Mouse (Mus musculus): ENCODE results near the gene Tppp.
"Not testable (repeated sequence)": the region's sequence is repeated elsewhere in the genome, so short reads cannot be mapped to it uniquely, and the experiment has no call there.

Gene Tppp

DNA sequence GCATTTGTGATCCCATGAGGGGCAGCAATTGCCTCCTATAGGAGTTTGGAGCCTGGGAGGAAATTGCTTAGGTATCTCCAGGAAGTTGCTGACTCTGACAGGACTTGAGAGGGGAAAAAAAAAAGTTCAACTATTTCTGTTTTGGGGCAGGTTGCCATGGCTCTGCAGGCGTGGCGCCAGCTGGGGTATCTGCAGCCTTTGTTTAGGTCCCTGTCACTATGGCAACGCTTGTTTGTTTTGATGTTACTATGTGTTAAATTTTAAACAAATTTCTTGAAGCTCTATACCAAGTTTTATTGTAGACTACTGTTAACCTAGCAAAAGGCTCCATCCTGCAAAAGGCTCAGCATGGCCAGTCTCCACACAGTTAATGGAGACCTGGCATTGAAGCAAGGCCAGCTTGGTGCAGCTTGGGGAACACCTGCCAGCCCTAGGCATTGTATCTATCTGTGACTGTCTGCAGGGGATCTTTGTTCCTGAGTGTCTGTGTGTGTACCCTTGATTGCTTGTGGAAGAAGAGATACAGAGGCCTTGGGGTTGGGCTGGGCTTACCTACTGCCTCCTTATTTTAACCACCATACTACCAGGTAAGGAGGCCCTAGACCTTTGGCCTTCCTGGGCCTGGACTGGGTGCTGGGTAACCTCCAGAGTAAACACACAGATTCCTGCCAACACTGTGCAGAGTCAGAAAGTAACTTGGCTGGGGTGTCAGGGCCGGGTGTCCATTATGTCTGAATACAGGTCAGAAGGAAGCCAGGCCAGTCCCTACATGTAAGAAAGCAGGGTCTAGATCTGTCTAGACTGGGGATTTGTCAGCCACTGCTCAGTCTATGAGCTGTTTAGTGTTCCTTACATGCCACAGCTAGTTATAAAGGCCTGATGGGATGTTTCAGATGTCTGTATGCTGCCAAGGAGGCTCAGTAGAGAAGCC is 16.2 kb downstream of the Tppp start:
- DNase-seq (ENCODE audit: low read depth), result peak; percentile 63

DNA sequence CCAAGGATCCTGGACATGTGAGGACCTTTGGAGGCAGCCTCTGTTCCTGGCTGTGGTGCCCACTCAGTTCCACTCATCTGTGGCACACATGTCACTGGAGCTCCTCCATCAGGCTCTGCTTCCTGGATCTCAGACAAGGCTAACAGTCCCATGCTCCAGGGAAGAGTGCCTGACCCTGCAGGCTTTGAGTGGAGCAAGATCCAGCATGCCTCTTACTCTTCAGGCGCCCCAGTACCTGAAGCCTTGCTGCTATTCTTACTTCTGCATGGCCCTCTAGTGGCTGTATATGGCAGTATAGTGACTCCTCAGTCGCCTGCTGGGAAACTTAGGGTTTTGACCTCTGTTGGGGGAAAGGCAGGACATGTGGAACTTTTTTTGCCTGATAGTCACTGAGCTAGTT is 17.0 kb downstream of the Tppp start:
- peak; percentile 40 for DNase-seq (ENCODE audit: low read depth)

DNA sequence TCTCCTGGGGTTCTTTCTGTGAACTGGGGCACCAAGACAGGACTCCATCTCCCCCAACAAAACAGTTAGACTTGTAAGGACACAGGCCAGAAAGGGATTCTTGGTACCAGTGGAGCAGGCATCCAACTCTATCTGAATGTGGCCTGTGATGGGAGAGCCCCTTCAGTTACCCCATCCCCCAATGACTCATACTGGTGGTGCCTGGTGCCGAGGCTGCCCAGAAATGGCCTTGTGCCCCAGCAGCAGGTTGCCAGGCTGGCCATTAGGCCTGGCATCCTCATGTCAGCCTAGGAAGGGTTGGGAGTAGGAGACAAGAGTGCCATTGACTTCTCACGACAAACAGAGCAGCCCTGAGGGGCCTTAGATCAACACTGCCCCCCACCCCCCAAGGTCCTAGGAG is 18.9 kb downstream of the Tppp start:
- no peak for DNase-seq (ENCODE audit: low read depth)

DNA sequence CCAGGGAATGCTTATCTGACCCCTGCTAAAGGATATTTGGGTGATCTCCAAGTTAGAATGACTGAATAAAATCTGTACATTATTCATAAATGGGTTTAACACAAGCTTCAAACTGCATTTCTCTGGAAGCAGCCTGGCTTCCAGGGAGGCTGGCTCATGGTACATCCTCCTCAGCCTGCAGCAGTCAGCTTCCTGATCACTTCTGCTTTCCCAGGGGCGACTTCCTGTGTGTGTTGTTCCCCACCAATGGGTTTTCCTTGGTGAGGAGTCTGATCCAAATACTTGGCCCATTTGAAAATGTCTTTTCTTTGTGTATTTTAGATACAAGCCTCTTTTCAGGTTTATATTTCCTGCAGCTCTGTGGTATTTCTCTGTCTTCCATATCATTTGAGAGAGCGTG is 19.8 kb downstream of the Tppp start:
- DNase-seq (ENCODE audit: low read depth), result no peak

DNA sequence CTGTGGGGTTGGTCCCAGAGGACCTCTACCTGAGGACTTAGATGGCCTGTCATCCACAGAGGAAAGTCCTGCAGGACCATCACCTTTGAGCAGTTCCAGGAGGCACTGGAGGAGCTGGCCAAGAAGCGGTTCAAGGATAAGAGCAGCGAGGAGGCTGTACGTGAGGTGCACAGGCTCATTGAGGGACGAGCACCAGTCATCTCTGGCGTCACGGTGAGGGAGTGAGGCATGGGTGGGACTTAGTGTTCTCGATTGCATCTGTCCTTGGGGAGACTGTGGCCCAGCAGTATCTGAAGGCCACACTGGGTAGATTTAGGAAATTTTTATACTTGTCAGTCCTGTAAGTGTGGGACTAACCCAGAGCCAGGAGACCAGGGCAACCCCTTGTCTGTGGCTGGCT is 21.5 kb downstream of the Tppp start:
- DNase-seq (ENCODE audit: low read depth), result no peak

DNA sequence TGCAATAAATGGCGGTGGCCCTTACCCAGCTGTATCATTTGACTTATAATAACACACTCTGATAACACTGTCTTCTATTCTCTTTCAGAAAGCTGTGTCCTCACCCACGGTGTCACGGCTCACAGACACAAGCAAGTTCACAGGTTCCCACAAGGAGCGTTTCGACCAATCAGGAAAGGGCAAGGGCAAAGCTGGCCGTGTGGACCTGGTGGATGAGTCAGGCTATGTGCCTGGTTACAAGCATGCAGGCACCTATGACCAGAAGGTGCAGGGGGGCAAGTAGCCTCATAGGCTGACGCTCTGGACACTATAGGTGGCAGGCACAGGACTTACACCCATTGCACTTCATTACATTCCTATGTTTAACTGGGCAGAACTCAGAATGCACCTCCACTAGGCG is 21.9 kb downstream of the Tppp start:
- DNase-seq (ENCODE audit: low read depth), result no peak

DNA sequence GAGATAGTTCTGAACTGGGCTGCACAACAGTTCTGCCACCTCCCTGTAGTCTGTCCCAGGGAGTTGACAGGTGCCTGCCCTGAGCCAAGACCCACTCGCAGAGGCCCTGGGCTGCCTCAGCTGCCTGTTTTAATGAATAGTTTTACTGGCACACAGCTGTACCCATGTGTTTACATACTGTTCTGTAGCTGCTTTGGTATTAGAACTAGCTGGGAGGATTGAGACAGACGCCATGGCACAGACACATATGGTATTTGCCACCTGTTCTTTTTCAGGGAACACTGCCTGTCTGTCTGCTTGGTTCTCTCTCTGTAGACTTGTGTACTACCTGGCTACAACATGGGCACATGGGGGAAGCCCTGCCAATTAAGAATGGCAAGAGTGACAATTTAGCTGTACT is 25.5 kb downstream of the Tppp start:
- no peak for DNase-seq (ENCODE audit: low read depth)

DNA sequence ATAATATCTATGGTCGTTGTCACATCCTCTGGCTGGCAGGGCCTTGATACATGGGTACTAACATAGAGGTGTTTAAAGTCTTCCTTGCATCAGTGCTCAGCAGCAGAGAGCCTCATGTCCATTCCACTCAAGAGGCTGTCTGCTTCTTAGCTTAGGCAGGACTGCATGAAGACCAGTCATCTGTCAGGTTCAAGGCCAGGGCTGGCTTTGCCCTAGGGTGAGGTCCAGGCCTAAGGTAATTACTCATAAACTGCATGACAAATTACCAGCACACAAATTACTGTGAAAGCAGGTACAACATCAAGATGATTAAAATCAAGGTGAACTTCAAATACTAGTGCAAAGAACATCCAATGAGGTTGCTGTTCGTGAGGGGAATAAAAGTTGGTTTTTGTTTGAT is 26.6 kb downstream of the Tppp start:
- no peak for DNase-seq (ENCODE audit: low read depth)

DNA sequence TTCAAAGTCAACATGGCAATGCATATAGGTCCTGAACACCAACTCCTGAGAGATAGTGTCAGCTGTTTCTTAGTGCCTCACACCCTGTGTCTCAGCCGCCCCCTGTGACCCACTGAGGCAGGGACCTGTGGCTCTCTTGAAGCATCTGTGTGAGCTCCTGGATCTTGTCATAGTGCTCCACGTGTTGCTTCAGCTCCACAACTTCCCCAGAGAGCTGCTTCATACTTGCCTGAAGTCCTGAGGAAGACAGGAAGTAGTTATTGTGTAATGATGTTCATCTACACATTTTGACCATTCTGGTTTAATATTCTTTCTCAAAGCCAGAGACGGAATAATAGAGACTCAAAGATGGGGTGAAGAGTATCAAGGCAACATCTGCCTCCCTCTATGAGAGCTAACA is 30.7 kb downstream of the Tppp start:
- no peak for DNase-seq (ENCODE audit: low read depth)

DNA sequence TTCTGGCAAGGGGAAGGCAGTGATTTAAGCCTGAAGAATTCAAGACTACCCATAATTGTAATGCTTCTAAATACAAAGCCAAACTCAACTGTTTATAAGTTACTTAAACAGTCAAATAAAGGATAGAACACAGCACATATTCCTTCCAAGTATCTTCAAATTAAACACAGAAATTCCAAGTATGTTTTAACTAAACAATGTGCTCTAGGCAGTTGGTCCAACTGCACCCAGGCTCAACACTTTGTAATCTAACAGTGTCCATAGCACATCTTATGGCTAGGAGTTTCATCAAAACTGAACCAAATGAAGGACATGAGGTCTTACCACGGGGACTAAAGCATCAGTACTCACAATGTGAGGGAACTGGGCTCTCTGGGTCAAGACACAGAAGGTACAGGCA is 47.0 kb downstream of the Tppp start:
- no peak for DNase-seq (ENCODE audit: low read depth)

DNA sequence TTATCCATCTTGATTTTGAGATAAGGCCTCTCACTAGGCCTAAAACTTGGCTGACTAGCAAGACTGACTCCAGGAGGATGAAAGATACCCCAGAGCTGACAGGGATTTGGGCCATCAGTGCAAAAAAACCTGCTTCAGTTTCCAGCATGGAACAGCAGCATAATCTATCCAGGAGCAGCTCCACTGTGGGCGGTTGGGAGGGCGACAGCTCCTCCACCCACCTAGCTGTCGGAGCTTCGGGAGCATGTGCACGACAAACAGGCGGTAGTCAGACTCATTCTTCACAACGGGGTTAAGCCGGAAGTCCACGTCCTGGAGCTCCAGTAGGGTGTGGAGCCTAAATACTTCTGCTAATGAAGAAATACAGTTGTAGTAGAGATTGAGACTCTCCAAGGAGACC is 48.9 kb downstream of the Tppp start:
- no peak for DNase-seq (ENCODE audit: low read depth)

DNA sequence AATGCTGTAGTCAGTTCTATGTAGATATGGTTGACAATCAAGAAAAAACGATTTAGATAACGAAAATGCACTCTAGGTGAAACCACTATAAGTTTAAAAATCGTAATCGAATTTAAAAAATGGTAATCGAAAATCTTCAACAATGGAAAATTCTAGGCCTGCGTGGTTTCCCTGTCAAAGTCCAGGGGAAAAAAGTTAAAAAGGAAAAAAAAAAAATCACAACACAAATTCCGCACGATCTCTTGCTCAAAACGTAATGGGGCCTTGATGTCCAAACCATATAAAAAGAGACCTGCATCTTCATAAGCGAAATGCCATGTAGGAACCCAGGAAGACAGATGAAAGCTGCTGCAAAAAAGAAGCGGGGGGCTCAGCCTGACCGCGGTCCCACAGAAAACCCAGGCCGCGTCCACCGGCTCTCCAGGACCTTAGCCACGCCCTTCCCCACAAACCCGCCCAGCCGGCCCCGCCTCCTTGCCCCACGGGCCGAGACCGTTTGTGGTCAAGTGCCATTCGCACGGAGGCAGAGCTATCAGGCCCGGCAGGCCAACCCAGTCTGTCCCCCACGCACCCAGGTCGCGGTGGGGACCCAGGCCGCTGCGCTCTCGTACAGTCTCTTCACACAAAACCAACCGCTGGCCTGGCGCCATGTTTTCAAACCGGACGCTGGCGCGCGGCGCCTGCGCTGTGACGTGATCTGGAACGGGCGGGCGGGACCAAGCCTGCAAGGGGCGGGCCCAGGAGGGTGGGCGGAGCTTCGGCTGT is 52.6 kb downstream of the Tppp start, which contains the start of gene Cep72:
TSS of gene Cep72 (minus strand) at position 687 of the 765 bp plus-strand sequence.
- peak; percentile 95 for DNase-seq (ENCODE audit: low read depth)

DNA sequence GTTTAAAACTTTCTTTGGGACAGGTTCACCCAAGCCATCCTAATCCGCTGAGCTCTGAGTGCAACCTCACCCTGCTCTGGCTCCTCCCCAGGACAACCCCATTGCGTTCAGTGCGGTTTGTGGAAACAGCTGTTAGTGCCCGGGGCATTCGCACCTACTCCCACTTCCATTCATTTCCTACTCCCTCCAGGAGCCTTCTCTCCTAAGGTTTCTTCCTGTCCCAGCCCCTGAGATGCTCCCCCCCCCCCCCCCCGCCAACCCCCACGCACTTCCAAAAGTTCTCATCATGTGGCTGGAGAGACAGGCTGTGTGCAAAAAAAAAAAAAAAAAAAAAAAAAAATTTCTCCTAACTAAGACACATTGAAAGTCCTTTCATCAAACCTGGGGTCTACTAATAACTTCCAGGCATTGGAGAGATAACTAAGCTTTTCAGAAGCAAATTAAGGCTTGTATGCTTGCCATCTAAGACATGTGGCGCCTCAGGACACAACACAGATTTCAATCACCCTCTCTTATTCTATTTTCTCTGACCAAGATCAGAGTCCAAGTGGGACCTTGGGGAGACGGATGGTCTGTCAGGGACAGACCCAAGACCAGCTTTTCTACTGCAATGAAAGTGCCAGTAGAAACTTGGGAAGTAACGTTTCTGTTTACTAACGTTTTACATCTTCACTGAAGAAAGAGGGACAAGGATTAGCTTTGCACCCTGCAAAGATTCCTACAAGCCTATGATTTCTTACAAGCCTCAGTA is 53.3 kb downstream of the Tppp start:
- peak; percentile 9 for DNase-seq (ENCODE audit: low read depth)

DNA sequence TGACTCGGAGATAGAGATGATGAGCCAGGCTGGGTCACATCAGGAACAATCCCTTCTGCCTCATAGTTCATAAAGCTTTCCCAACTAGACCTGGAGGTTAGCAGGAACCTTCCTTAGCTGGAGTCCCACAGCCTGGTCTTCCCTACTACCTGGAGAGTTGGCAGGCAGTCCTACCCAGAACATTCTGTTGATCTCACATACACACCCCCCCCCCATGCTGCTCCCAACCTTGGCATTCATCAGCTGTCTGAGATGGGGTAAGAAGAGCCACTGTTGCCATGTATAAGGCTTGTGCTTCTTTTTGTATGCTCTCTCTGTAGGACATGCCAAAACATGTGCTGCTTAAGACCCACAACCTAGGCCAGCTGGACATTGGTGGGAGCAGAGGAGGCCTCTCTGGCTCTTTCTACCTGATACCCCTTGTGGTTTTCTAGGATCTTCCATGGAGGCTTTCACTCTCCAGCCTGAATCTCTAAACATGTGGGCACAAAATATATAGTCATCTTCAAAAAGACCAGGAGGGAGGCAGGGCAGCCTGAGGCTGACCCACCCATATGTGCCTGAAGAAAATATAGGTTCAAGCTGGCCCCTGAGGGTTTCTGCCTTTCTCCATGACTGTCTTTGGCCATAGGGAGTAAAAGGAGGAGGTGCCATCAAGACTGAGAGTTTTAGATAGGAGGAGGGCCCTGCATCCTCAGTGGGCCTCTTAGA is 54.3 kb downstream of the Tppp start:
- DNase-seq (ENCODE audit: low read depth), result peak; percentile 4

DNA sequence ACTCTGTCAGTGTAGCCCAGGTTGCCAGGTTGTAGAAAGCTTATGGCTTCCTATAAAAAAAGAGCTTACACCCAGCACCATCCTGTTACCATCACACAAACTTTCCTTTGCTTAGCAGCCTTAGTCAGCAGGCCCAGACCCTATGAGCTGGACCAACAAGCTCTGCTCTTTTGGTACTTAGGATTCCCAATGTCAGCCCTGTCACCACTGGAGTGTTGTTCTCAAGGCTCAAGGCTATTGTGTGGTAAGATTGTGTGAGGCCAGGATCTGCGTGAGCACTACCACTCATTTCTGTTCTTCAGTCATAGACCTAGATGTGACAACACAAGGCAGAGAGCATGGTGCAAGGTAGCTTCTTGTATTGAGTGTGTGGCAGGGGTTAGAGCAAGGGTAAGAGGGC is 57.4 kb downstream of the Tppp start:
- DNase-seq (ENCODE audit: low read depth), result no peak

DNA sequence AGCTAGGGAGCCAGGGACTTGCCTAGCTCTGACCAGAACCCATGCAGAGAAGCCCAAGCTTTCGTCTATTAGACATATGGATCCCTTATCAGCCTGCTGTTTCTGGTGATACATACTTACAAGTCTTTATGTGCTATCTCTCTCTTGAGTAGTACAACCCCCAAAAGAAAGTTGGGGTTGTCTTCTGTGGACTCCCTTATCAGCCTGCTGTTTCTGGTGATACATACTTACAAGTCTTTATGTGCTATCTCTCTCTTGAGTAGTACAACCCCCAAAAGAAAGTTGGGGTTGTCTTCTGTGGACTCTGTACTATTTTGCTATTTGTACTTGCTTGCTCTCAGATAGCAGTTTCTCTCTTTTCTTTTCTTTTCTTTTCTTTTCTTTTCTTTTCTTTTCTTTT is 62.0 kb downstream of the Tppp start:
- not testable (repeated sequence) for DNase-seq (ENCODE audit: low read depth)

DNA sequence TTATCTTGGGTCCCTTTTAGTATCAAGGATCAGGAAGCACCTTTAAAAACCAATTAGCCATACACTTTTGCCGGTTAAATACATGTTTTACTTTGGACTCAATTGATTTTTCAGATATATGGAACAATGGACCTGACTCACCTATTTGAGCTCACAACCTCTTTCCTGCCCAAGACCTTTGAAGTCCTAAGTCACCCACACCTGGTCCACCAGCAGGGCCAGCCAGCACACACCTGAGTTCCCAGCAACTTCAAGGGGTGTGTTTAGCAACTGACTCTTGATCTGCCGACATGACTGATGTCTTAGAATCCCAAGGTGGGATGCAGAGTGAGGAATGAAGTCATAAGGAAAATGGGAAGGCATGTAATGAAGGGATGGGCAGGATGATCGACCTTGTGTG is 62.5 kb downstream of the Tppp start:
- no peak for DNase-seq (ENCODE audit: low read depth)

DNA sequence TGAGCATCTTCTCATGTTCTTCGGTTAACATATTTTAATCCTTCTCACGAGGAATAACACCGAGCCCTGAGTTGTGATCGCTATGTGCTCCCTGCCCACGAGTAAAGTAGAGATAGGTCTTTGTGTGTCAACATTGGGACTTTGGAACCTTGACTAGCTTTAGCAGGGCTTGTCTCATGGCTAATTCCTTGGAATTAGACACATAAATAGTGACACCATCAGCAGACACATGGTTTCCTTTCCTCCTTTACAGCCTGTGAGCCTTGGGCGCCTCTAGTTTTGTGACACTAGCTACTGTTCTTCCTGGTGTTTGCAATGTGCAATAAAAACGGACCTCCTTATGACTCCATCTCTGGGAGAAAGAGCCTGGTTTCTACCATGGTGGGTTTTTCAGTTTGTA is 64.2 kb downstream of the Tppp start:
- DNase-seq (ENCODE audit: low read depth), result no peak
